Mouse (Mus musculus) hindbrain, embryonic 16.5 days (tissue): Measurements from ENCODE around the gene Igf1r. TPM values are rescaled to one million over a fixed set of nuclear protein-coding genes. Genes with fewer than 3 reads are reported as not detected.

ENCODE experiments used
- ATAC-seq: fragments of 200-750 bp; cut with Nextera tagmentation; 2 replicates; pipeline ENCODE4 v1.8.0; 2017; ENCODE audit warnings: moderate TSS enrichment, moderate library complexity
- H3K27ac ChIP-seq: fragments of 300-500 bp; sonication (generic); 2 replicates; pipeline ENCODE4 v1.5.1; 2014; ENCODE audit warnings: low read depth, mild to moderate bottlenecking, control low read depth, low read length, moderate library complexity
- H3K27me3 ChIP-seq: fragments of 300-500 bp; sonication (generic); replicated peaks from 2 replicates; pipeline ENCODE4 v1.6.1; 2014; ENCODE audit warnings: low read length; ENCODE audit not compliant: control insufficient read depth, insufficient read depth
- H3K36me3 ChIP-seq: fragments of 300-500 bp; sonication (generic); 2 replicates; pipeline ENCODE4 v1.6.1; 2014; ENCODE audit warnings: mild to moderate bottlenecking, low read length, moderate library complexity, mixed read lengths; ENCODE audit not compliant: control insufficient read depth, insufficient read depth
- H3K4me1 ChIP-seq: fragments of 300-500 bp; sonication (generic); 2 replicates; pipeline ENCODE4 v1.6.1; 2014; ENCODE audit warnings: low read depth, low read length; ENCODE audit not compliant: control insufficient read depth, insufficient read depth
- H3K4me2 ChIP-seq: fragments of 300-500 bp; sonication (generic); 2 replicates; pipeline ENCODE4 v1.6.1; 2014; ENCODE audit warnings: mild to moderate bottlenecking, low read length, control low read depth, moderate library complexity
- H3K4me3 ChIP-seq: fragments of 300-500 bp; sonication (generic); 2 replicates; pipeline ENCODE4 v1.5.1; 2014; ENCODE audit warnings: mild to moderate bottlenecking, low read length, control low read depth, moderate library complexity
- H3K9ac ChIP-seq: fragments of 300-500 bp; sonication (generic); 2 replicates; pipeline ENCODE4 v1.6.1; 2014; ENCODE audit warnings: low read depth, mild to moderate bottlenecking, control low read depth, low read length, moderate library complexity
- H3K9me3 ChIP-seq: fragments of 300-500 bp; sonication (generic); 2 replicates; pipeline ENCODE4 v1.6.1; 2014; ENCODE audit warnings: mild to moderate bottlenecking, low read length, moderate library complexity; ENCODE audit not compliant: control insufficient read depth
- WGBS: fragments of 180-500 bp; shearing (Covaris S2); extraction: QIAGEN DNeasy Blood & Tissue Kit; methylation state at CpG from one replicate; pipeline ENCODE4 v1.1.7; 2014; 5-methylcytosine and 5-hydroxymethylcytosine counted together
- polyA plus RNA-seq: library from polyadenylated mRNA; unstranded; fragments of >200 nt; fragmentation: Nextera tagmentation; extraction: Ambion mirVana; gene quantifications from 2 replicates; pipeline ENCODE4 v1.2.1, GENCODE M21; 2015

Gene Igf1r
- polyA plus RNA-seq, 1 experiment from 2014 or later: 16.4 TPM

DNA sequence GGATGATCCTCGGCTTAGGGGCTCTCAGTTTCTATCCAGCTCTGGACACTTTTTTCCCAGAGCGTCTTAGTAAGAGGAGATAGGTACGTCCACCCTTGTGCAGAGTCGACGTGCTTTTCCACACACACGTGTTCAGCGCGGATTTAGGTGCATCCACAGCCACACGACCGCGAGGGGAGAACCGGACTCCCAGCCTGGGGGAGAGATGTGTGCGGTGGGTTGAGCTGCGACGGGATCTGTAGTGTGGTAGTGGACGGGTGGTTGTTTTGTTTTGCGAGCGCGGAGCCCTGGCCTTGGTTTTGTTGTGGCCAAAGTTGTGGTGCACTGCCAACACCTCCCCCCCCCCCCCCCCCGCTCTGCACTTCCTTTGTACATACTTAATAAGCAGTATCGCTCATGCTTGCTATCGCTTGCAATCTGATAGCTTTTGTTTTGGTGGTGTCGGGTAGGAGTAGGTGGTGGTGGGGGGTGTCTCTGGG, 1.2 kb downstream of the Igf1r start:
- H3K4me1 ChIP-seq: peaks cover 23% of the 10 kb centered on the region

DNA sequence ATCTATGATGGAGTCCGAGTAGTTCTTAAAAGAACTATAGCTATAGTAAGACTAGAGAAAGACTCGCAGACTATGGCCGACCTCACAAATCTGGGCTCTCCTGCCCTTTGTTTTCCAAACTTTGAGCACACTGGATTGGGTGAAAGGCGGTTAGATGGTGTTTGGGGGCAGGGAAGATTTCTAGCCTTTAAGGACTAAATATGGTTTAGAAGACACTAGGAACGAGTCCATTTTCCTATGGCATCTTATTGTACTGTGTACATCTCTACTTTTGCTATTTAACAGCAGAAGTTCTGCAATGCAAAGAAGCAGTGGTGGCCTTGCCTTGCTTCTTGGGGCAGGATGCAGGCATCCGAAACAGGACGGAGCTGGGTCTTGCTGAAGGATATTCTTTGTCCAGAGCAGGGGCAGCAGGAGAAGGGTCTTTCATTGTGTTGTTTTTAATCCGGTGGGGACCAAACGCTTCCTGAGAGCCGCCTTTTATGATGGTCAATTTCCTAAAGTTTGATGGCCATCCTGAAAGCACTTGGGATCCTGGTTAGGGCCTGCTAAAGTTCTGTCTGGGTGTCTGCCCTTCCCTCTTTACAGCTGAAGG, 2.1 kb downstream of the Igf1r start:
- H3K4me2 ChIP-seq: peak overlapping the region; percentile 97
- no peaks in the 10 kb centered on the region for H3K36me3 ChIP-seq
- no peaks in the 10 kb centered on the region for H3K9me3 ChIP-seq
- H3K27ac ChIP-seq: no peak overlapping the region
- 4% methylated on average over 10 of the region's 10 CpGs for WGBS
- H3K4me3 ChIP-seq: peak overlapping the region; percentile 92
- no peaks in the 10 kb centered on the region for H3K27me3 ChIP-seq
- no peak for ATAC-seq
- peak overlapping the region; percentile 96 for H3K9ac ChIP-seq
- H3K4me1 ChIP-seq: peaks cover 23% of the 10 kb centered on the region

More for the DNA sequence above, 1.2 kb downstream of the Igf1r start:
- H3K4me3 ChIP-seq: peak overlapping the region; percentile 92
- H3K9ac ChIP-seq: peak overlapping the region; percentile 96
- no peak overlapping the region for H3K27ac ChIP-seq
- no peaks in the 10 kb centered on the region for H3K9me3 ChIP-seq
- 0% methylated on average over 23 of the region's 23 CpGs for WGBS
- H3K4me2 ChIP-seq: peak overlapping the region; percentile 97
- ATAC-seq: no peak
- no peaks in the 10 kb centered on the region for H3K27me3 ChIP-seq
- H3K36me3 ChIP-seq: no peaks in the 10 kb centered on the region

DNA sequence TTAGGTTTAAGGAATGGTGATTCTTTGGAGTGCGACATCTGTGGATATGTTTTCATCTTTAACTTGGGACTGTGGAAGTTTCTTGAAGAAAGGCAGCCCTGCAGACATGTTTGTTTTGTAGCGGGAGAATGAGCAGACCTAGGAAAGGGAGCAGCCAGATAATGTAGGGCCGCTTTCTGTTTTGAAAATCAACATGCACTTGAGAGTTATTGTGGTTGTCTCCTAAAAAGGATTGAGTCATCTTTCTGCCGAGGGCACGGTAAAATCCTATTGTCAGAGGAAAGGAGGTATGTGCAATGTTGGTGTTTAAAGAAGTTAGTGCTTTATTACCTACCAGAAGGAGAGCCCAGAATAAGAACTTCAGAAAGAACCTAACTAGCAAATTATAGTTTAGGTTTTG, 2.6 kb downstream of the Igf1r start:
- no peak overlapping the region for H3K27ac ChIP-seq
- H3K9ac ChIP-seq: peak overlapping the region; percentile 96
- peak overlapping the region; percentile 97 for H3K4me2 ChIP-seq
- no peaks in the 10 kb centered on the region for H3K36me3 ChIP-seq
- peak overlapping the region; percentile 92 for H3K4me3 ChIP-seq
- H3K4me1 ChIP-seq: peaks cover 25% of the 10 kb centered on the region
- H3K9me3 ChIP-seq: no peaks in the 10 kb centered on the region
- no peak for ATAC-seq
- no peaks in the 10 kb centered on the region for H3K27me3 ChIP-seq
- 26% methylated on average over 5 of the region's 5 CpGs for WGBS

DNA sequence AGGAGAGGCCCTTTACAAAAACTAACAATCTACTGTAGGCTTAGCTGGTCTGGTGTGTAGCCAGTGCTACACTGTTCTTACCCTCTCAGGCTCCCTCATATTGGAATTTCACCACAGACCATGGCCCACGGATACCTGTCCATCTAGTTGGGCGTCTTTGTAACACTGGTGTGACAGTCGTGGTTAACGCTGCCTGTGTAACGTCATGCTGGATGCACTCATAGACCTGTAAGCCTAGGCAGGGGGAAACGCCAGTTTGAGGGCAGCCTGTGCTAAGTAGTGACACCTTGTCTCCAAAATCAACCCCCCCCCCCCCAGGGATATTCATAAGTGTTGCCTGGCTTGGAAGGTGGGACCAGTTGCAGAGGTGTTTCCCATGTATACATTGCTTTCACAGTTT, 4.7 kb downstream of the Igf1r start:
- 78% methylated on average over 6 of the region's 6 CpGs for WGBS
- no peak for ATAC-seq
- no peak overlapping the region for H3K27ac ChIP-seq
- no peaks in the 10 kb centered on the region for H3K27me3 ChIP-seq
- H3K4me1 ChIP-seq: peaks cover 28% of the 10 kb centered on the region
- no peak overlapping the region for H3K4me3 ChIP-seq
- no peaks in the 10 kb centered on the region for H3K36me3 ChIP-seq
- H3K4me2 ChIP-seq: no peak overlapping the region
- no peak overlapping the region for H3K9ac ChIP-seq
- H3K9me3 ChIP-seq: no peaks in the 10 kb centered on the region

DNA sequence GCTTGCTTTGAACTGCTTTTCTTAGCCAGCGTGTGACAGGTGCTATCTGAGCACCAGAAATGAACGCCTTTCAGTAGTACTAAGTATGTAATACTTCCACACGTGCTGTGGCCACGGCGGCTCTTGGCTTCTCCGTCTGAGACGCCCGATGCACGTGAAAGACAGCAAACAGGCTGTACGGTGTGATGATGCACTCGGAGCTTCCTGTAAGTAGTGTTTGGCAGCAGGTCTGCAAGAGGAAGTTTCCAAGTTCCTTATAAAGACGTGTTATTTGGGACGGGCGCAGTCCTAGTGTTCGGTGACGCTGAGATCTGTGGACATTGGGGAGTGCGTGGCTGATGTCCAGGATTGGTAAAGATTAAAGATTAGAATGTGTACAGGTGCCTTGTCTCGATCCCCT, 5.4 kb downstream of the Igf1r start:
- Histone ChIP-seq H3K9me3 (no peaks in the 10 kb centered on the region), H3K4me2 (no peak overlapping the region), H3K27me3 (no peaks in the 10 kb centered on the region), H3K4me3 (no peak overlapping the region), H3K4me1 (peaks cover 28% of the 10 kb centered on the region), H3K27ac (no peak overlapping the region), H3K9ac (no peak overlapping the region), H3K36me3 (no peaks in the 10 kb centered on the region)
- 68% methylated on average over 18 of the region's 18 CpGs for WGBS
- ATAC-seq: no peak

DNA sequence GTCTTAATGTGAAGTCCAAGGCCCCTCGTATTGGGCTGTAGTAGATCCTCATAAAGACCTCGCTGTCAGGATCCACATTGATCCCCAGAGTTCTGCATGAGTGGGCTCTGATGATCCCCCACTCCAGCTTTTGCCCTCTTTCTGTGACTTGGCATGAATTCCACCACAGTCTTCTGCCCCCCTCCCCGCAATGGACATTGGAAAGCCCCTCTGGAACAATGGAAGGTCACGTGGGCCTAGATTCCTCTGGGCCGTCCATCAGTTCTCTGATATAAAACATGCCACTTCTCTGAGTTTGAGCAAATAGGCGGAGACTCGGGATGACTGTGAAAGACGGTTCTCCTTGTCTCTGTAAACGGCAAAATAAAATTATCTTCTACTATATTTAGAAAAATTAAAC, 8.1 kb downstream of the Igf1r start:
- H3K4me1 ChIP-seq: peaks cover 15% of the 10 kb centered on the region
- no peak overlapping the region for H3K27ac ChIP-seq
- no peaks in the 10 kb centered on the region for H3K27me3 ChIP-seq

DNA sequence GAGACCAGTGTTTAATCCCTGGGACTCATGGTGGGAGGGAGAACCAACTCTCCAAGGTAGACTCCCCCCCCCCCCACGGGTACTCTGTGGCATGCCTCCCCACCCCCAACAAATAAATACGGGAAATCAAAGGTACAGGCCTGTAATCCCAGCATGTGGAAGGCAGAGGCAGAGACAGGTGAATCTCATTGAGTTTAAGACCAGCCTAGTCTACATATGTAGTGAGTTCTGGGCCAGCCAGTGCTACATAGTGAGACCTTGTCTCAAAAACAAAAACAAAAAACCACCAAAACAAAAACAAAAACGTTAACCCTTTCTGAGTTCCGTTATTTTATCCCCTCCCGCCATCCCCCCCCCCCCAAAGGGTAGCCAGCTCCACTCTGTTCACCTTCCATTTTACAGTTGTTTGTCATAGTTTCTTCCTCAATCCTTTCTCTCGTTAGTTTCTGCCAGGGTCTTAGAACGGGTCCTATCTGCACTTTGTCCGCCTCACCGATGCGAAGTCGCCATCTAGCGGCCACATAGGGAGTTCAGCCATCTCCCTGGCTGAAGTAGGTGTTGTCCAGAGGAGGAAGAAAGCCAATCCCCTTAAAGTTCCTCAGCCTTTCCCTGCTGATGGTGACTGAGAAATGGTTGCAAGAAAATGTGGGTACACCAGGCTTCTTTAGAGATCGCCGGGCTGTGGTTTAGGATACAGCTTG, 9.1 kb downstream of the Igf1r start:
- Histone ChIP-seq H3K4me1 (peaks cover 11% of the 10 kb centered on the region), H3K4me2 (0 out of 2 replicates have a peak overlapping the region, but pooled peaks have one; percentile 7), H3K27me3 (no peaks in the 10 kb centered on the region), H3K27ac (no peak overlapping the region), H3K9ac (no peak overlapping the region), H3K4me3 (no peak overlapping the region), H3K9me3 (no peaks in the 10 kb centered on the region), H3K36me3 (no peaks in the 10 kb centered on the region)
- ATAC-seq: peak; percentile 65
- 12% methylated on average over 14 of the region's 14 CpGs for WGBS

More for the DNA sequence above, 8.1 kb downstream of the Igf1r start:
- H3K36me3 ChIP-seq: no peaks in the 10 kb centered on the region
- no peaks in the 10 kb centered on the region for H3K9me3 ChIP-seq
- no peak for ATAC-seq
- no peak overlapping the region for H3K4me3 ChIP-seq
- H3K4me2 ChIP-seq: no peak overlapping the region
- no peak overlapping the region for H3K9ac ChIP-seq
- WGBS: 39% methylated on average over 9 of the region's 9 CpGs

DNA sequence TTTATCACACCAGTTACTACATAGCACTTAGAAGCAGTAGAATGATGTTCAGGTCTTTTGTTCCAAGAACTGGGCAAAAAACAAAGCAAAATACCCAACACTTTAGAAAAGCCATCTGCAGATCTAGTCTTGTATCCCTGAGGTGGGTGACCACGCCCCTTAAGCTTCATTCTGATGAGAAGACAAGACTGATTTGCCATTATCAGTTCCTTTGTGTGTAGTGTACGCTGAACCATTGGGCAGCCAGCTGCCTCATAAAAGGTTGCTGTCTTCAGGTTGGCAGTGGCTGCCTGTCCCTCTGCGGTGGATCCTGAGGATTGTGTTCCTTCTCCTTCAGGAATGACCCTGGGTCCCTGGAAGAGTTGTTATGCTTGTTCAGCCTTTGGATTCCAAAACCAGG, 11.1 kb downstream of the Igf1r start:
- ATAC-seq: no peak

DNA sequence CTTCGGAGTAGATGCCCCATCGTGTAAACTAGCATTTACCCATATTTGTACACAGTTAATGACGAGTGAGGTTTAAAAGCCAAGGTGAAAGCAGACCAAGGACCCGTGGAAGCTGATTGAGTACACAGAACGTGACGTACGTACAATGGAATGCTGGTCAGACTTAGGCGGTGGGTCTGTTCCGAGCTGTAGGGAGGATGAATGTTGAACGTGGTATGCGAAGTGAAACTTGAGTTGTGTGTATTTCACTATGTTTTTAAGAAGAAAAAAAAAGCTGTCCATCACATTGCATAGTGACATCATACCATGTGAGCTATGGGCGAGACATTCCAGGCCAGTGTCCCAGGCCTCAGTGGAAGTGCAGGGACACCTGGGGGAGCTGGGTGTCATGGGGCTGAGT, 15.8 kb downstream of the Igf1r start:
- Histone ChIP-seq H3K27me3 (no peaks in the 10 kb centered on the region), H3K9me3 (no peaks in the 10 kb centered on the region), H3K4me1 (peaks cover 12% of the 10 kb centered on the region), H3K4me3 (no peak overlapping the region), H3K4me2 (no peak overlapping the region), H3K27ac (no peak overlapping the region), H3K36me3 (no peaks in the 10 kb centered on the region), H3K9ac (no peak overlapping the region)
- WGBS: 89% methylated on average over 12 of the region's 12 CpGs
- ATAC-seq: no peak

More for the DNA sequence above, 11.1 kb downstream of the Igf1r start:
- H3K9me3 ChIP-seq: no peaks in the 10 kb centered on the region
- H3K27me3 ChIP-seq: no peaks in the 10 kb centered on the region
- peaks cover 6% of the 10 kb centered on the region for H3K4me1 ChIP-seq
- WGBS: 84% methylated on average over 3 of the region's 3 CpGs
- H3K27ac ChIP-seq: no peak overlapping the region
- no peaks in the 10 kb centered on the region for H3K36me3 ChIP-seq
- H3K4me3 ChIP-seq: no peak overlapping the region
- no peak overlapping the region for H3K4me2 ChIP-seq
- H3K9ac ChIP-seq: no peak overlapping the region
